Mouse (Mus musculus) left cerebral cortex, postnatal 14 days (tissue): ENCODE measurements at regions not wholly inside any gene's neighbourhood (a gene's known extent, or its start where the extent isn't known, plus 50 kb on each side); places are given as distances from the start of the nearest gene placed in this dataset.
"Not testable (repeated sequence)": the region's sequence is repeated elsewhere in the genome, so short reads cannot be mapped to it uniquely, and the experiment has no call there.

Experiments
- DNase-seq, 2 experiments: peaks; one replicate each; pipeline ENCODE4 v3.0.0; 2021 to 2022; ENCODE audit warnings: low spot score in 2 of 2, mixed read lengths in 1 of 2
- intact Hi-C: fragments of 180-260 bp; cut with DNase I; formaldehyde crosslinking; loops from one replicate; pipeline ENCODE4 v1.15.1; 2025

DNA sequence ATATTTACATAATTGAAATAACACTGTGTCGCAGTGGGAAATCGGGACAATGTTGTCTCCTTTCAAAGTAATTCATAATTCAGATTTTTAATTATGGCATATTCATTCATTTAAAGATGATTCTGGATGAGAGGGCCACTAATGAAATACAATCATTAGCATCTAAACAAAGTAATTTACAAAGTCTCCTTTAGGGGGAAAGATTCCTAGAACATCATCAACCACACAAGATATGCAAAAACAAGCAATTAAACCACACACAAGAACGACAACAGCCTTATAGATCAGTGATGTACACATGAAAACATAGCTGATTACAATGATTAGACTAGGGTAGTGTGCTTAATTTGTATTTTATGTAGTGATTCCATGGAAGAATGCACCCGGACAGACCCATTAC, 231.2 kb downstream of the Mbip start:
- intact Hi-C loops = no loop called here
- DNase-seq = no peak

DNA sequence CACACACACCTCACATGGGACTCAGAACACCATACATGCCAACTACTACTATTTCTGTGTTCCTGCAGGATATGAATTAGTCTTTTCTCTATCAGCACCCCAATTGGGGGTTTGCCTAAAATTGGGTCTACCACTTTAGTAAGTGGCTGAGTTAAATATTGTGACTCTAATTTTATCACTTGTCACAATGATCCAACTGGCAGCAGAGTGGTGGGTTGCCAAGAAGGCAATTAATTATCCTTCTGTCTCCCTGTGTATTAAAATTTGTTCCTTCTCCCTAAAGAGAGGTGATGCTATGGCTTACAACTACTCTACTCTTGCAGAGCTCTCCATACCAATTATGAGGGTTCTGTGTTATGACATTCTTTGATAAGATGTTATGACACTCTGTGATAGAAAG, 245.3 kb downstream of the Brms1l start:
- intact Hi-C loops = no loop called here

DNA sequence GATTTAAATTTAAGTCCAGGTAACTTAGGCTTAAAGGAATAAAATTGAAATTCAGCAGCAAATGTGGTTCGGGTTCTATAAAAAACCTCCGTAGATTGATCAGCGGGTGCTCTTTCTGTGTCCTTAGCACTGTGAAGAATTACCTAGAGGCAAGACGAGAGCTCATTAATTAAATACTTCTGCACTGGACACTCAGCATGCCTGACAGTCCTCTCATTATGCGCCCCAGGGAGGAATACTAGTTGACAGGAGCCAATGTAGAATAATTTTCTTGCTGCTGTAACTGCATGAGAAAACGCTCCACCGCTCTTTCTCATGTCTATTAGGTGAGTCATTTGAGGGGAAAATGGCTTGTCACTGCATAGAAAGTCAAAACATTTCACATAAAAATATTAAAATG, 228.1 kb downstream of the Brms1l start:
- intact Hi-C loops = no loop called here

More for the DNA sequence above, 245.3 kb downstream of the Brms1l start:
- no peak for DNase-seq

DNA sequence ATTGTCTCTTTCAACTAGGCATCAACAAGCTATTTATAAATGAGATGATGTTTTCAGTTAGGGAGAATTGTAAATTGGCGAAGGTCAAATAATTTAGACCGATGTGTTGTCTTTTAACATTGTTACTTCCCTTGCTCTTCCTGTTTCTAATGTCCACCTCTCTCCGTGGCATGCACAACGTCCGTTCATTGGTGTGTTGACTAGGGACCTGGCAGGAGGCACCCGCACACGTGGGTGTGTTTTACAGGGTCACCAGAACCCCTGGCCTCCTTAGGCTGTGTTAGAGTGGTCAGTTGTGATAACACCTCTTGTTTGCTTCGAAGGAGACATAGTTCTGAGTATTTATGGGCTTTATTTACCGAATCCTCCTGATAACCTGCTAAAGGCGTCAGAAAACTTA, 222.8 kb downstream of the Brms1l start:
- intact Hi-C loops = loop anchor here (2.0 to 5.0 kb wide), 4 partner anchors 170 to 482 kb away; no protein-coding TSS in a partner anchor
- DNase-seq = no peak

More for the DNA sequence above, 228.1 kb downstream of the Brms1l start:
- no peak for DNase-seq

DNA sequence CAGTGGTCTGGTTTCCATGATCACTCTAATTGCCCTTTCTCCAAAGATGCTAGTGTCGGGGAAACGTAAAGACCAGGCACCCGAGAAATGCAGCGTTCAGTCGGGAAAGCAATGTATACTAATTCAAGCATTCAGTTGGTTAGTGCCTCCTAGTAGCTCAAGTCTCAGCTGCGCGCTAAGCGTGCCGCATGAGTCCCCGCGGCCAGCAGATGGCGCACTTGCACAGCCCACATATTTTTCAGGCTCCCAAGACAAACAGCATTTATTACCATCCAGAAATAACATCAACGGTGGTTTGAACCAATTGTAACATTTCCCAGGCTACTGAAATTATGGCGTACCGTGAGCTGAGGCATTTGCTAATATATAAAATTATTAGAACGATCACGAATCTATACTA, 222.3 kb downstream of the Brms1l start:
- DNase-seq = peak; percentile 79 to 92
- intact Hi-C loops = loop anchor here (2.0 to 5.0 kb wide), 4 partner anchors 170 to 482 kb away; no protein-coding TSS in a partner anchor

DNA sequence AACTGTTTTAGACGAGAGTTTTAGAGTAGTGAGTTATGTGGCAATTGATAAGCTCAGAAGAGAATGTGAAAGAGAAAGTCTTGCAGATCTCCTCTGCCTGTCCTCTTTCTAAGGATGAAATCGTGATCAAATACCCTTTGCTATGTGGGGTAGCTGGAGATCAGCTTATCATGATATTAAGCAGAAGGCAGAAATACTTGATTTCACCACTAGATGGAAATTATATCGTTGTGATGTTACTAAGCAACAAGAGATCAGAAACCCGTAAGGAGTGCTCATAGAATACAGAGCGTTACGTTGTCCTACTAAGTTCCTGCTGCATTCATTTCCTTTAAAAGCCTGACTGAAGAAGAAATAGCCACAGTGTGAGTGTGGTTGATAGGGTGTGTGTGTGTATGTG, 219.3 kb downstream of the Brms1l start:
- DNase-seq = no peak
- intact Hi-C loops = loop anchor here (5.0 kb wide), 2 partner anchors 352 to 472 kb away; no protein-coding TSS in a partner anchor

DNA sequence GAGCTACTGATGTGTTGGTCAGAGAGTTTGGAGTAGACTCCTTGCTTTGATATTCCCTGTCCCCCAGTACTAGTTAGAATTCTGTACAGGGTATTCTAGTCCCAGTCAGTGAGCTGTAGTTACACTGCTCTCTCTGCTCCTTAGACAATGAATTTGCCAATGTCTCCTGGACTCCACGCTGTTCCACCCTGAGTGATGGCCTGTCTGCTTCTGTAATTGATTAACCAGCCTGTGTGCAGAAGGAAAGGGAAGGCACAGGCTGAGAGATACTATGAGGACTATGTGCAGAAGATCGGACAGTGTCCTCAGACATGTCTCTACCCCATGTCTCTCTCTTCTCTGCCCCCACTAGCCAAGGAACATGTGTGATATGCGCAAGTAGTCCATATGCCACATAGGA, 209.9 kb downstream of the Brms1l start:
- no peak for DNase-seq
- intact Hi-C loops = no loop called here

DNA sequence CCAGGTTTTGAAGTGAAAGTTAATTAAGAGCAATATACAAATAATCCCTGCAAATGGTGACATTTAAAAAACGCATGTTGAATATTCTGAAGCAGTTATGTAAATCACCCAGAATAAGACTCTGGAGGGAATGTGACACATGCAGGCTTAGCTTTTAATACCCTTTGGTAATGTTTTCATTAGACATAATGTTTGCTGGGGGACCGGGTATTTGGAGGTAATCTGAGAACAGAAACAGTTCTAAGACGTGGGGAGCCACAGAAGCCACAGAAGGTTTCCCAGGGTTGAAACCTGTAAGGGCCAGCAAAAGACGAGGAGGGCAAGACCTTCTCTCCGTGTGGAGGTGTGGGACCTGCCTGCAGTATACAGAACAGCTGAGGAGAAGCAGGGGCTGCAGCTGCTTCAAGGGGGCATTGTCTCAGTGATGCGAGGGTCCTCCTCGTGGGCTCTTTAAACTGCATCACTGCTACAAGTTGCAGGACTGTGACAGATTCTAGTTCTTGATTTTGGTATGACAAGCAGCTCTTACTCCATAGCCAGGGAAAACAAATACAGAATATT, 184.9 kb downstream of the Brms1l start:
- intact Hi-C loops = no loop called here
- no peak for DNase-seq

DNA sequence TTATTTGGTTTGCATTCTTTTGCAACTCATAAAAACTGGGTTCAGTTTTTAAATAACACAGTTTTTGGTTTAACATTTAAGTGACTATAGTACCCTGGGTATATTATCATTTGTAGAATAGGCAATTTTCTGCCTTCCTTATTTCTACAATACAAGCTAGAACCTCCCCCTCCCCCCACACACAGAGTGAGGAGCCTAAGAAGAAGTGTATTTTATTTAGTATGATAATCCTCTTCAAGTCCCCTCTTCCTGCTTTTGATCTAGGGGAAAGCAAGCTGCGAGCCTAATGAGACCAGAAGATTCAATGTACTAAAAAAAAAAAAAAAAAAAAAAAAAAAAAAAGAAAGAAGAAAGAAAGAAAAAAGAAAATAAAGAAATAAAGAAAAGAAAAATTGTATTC, 184.4 kb downstream of the Brms1l start:
- intact Hi-C loops = no loop called here
- no peak for DNase-seq

DNA sequence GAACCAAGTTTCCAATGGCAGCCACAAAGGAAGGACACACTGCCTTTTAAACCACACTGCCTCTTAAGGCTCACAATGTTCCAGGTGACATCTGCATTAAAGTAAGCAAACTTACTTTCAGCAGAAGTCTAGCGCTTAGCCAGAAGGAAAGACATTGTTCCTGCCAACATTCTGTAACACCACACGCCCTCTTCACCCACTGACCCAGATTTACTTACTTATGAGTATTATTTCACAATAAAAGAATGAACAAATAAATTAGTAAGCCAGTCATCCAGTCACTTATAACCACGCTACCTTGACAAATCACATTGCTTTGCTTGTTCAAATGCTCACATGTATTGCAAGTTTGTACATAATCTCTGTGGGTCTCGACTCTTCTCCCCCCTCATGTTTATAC, 173.9 kb downstream of the Brms1l start:
- intact Hi-C loops = no loop called here
- DNase-seq = no peak

DNA sequence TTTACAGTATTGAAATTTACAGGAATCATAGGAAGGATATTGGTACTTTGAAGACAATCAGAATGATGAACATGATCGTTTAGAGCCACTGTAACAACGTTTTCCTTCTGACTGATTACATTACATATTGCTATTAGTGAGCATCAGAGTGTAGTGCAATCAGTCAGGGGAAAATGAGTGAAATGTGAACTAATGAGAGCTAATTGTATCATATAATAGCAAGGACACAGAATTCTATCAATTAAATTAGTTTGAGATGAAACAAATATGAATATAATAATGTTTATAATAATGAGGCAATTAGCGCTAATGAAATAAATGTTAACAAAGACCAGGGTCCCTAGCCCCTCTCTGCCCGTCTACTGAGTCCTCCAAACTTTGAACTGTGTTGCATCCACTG, 169.7 kb downstream of the Brms1l start:
- intact Hi-C loops = no loop called here

DNA sequence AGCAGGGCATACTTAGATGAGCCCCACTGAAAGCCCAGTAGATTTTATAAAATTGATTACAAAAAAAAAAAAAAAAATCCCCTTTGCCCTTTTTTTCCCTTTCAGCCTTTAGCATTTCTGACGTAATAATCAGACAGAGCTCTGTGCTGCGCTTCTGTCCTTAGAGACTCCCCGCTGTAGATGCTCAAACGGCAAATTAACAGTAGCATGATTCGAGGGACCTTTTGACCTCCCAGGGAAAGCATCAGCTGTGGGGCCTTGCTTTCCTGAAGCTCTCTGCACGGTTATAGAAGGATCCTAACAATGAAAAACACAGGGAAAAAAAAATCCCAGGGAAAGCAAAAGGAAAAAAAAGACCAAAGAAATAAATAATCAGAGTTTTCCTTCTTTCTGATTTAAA, 169.2 kb downstream of the Brms1l start:
- intact Hi-C loops = no loop called here
- no peak for DNase-seq

More for the DNA sequence above, 169.7 kb downstream of the Brms1l start:
- DNase-seq = no peak

DNA sequence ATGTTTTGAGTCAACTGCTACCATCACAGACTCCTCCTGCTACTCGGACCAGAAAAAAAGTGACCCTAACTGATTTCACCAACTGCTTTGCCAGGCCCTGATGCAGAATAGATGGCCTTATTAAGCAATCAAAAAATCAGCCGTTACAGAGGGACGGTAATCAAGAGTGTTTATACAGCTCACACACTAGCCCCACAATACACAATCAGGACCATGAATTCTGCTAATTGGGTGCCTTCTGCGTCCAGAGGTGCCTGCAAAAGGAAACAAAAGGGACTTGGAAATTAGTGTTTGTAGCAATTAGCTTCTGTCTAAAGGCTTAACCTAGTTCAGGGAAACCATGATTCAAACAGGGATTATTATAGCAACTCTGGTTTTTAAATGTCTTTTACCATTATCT, 168.4 kb downstream of the Brms1l start:
- intact Hi-C loops = no loop called here
- no peak for DNase-seq

DNA sequence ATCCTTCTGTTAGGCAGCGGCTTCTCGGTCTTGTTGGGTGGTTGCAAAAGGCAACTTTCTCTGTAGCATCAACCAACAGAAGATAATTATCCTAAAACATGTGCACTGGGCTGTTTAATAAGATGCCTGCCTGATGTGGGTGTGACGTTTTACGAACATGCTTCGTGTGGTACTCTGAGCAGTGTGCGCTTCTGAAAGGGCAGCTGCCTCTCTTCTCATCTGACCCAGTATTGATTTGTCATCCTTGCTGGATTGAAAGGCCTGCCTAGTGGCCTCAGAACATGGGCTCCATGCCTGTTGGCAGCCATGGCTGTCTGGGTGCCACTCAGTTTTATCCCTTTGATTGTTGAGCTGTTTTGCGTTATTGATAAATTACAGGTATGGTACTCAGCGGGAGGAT, 167.4 kb downstream of the Brms1l start:
- DNase-seq = no peak
- intact Hi-C loops = no loop called here

DNA sequence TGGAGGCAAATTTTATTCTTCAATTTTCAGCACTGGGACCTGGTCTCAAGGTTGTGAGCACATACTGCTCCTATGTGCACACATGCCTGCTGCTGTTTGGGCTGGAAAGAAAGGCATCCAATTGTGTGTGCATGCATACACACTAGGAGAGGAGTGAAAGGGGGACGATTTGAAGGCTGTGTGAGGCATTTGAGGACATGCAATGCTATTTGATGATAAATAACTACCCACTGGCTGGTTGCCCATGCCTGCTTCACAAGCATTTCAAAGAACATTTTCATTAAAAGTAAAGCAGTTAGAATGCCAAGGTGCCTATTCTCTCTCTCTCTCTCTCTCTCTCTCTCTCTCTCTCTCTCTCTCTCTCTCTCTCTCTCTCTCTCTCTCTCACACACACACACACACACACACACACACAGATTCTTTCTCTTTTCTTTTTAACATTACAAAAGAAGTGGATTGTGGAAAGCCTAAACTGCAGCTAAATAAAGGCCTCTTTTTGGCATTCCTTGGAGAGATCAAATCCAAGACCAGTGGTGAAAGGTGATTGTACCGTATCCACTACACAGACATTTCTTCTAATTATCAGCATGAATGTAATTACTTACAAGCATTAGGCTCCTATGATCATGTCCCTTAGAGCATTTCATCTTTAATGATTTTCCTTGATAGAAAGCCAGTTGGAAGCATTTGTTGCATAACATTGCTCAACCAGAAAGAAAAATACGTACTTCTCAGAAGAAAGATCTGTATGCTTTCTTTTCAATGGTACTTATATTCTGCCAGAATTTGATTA, 160.7 kb downstream of the Brms1l start:
- intact Hi-C loops = no loop called here
- DNase-seq = no peak

DNA sequence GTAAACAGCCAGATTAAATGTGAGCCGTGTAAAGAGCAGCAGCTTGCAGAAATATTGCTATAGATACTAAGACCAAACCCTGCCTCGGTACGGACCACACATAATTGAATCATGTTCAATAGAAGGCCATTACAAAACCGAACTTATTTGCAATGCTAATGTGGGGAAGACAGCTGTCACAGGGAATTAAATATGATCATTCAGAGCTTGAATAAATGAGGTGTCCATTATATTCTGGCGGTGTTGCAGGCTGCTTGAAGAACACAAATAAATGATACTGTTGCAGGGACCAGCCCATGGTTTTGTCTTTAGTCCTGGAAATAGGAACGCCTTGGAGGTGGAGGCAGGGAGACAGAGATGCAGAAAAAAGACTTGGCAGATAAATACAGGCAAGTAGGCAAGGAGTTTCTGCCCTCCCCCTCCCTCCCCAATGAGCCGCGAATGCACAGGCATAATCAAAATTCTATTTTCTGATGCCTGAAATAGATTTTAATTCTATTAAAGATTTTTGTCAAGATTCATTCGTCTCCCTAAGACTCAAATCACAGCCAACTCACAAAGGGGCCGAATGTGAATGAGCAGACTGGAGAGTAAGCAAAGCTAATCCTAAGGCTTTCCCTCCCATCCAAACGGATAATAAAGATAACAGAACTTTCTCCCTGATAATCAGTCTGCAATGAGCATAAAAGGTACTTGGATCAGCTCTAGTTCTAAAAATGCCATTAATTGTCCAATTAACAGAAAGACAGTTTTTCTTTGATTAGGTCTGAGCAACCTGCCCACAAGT, 147.6 kb downstream of the Brms1l start:
- peak; percentile 4 to 8 for DNase-seq
- intact Hi-C loops = no loop called here

DNA sequence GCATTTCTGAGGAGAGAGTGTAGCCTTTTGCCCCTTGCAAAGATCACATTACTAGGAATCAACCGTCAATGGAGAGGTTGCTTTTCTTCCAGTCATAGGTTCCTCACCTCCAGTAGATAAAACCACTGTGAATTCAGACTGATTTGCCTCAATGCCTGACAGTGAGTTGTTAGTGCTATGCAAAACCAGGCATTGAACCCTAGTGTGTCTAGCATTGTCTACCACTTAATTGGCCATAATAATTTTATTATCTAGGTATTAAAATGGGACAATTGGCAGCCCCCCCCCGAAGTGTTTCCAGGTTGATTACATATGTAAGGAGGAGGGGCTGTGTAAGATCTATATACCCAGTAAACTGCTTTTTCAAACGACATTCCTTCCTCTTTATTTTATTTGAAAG, 147.0 kb downstream of the Brms1l start:
- DNase-seq = no peak
- intact Hi-C loops = no loop called here

DNA sequence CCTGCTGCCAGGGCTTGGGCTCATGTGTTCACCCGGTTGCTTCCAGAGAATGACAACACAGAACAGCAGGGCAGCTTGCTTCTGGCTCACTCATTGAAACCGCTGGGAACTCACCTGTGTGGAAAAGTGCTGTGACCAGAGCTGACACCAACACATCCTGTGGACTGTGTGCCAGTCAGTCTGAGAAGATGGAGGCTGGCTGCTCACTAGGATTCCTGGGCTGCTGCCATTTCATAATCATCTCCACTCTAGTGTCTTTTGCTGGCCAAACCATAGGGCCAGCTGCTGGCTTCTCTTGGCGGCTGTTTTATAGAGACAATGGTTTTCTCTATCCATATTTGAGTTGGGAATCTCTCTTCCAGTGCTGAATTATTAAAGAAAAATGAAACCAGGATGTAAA, 138.1 kb downstream of the Brms1l start:
- DNase-seq = no peak
- intact Hi-C loops = no loop called here

DNA sequence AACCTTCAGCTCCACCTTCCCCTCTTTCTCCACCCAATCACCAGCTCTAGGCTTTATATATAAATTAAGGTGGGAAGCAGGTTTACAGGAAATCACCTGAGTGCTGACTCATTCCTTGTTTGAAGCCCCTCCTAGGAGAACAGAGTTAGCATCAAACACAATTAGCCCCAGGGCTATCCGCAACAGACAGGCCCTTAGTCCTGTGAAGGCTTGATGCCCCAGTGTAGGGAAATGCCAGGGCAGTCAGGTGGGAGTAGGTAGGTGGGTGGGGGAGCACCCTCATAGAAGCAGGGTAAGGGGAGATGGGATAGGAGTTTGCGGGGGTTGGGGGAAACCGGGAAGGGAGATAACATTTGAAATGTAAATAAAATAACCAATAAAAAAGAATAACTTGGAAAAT, 123.2 kb downstream of the Brms1l start:
- DNase-seq, intact Hi-C loops: not testable (repeated sequence)

DNA sequence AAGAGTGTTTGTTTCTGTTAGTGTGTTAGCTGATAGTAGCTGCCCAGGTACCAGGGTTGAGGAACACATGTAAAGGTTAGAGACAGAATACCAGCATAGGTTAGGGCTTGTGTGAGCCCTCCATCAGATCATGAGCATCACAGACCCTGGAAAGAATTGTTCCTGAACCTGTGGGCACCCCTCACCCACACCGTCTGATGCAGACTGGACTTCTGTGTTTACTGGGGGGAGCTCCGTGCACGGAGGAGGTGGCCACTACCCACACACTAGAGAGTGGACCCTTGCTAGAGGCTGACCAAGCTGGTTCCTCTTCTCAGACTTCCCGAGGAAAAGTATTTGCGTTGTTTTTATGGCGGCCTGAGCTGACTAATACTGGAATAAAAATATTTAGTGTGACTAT, 104.4 kb downstream of the Brms1l start:
- intact Hi-C loops = no loop called here
- no peak for DNase-seq
